Mouse (Mus musculus): ENCODE data around the gene Cflar. TPM values are rescaled to one million over a fixed set of nuclear protein-coding genes. Genes with fewer than 3 reads are reported as not detected.

Gene Cflar
- polyA plus RNA-seq, 1 experiment: 72.0 TPM

DNA sequence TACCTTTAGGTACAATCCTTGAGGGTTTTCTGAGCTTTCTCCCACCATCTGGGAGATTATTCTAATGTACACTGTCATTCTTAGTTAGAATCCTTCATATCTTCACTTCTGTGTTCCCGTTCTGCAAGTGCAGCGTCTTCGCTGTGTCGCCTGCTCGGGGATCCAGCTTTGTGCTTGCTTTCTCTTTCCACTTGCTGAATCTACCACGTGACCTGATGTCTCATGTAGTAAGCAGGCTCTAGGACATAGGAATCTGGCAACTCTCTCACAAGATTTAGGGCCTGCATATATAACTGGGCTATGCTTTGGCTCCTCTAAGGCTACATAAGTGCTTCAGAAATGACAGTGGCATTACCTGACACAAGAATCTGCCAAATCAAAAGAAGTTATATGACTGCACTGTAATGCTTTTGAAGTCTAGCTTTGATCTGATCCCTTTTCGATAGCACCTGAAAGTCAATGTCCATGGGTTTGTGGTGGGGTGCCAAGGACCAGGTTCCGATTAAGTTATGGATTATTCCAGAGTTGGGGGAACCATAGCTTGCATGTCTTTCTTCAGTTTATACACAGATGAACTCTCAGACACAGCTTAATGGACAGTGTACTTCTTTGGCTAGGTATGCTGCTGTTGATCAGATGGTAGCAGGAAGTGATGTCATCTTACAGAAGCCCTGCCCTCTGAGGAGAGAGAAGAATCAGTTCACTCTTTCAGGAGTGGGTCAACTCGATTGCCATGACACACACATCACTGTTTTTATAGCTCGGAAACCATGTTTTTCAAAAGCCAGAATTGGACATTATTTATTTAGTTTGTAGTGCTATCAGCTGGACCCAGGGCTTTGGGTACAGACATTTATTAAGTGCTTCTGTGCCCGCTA, 23.0 kb downstream of the Cflar start:
- Histone ChIP-seq H3K27ac (ENCODE audit: control insufficient read depth, insufficient read depth, low read depth, low read length, poor library complexity) (no peak overlapping the region), H3K4me3 (replicated peaks; ENCODE audit: control insufficient read depth, low read depth, low read length) (no peak overlapping the region), H3K4me1 (ENCODE audit: control insufficient read depth, insufficient read depth, low read length) (no peaks in the 10 kb centered on the region; the same call in 1 of the 2 replicates)
- 86% methylated on average over 11 of the region's 11 CpGs for WGBS
- TF ChIP-seq CTCF (IDR thresholded peaks at IDR 0.05; ENCODE audit: control insufficient read depth, insufficient read depth, low read length) (no peak), POLR2A (IDR thresholded peaks at IDR 0.05; ENCODE audit: borderline replicate concordance, control insufficient read depth, low read depth, low read length) (no peak)

DNA sequence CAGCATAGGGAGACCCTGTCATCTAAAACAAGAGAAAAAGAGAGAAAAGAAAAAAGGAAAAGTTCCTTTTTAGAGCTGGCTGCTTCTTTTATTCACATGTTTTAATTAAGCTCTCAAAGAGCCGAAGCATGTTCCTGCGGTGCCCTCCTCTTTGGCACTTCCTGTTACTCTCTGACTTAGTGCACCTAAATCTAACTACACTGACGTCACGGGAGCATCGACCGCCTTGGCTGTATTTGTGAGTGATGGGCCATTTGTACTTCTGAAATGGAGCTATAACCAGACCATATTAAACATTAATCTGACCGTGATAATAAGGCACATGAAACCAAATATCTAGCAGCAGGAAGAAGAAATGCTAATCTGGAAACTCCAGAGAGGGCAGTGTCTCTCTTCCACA, 24.7 kb downstream of the Cflar start:
- Histone ChIP-seq H3K4me1 (ENCODE audit: control insufficient read depth, insufficient read depth, low read length) (no peaks in the 10 kb centered on the region), H3K27ac (ENCODE audit: control insufficient read depth, insufficient read depth, low read depth, low read length, poor library complexity) (no peak overlapping the region), H3K4me3 (replicated peaks; ENCODE audit: control insufficient read depth, low read depth, low read length) (no peak overlapping the region)
- WGBS: 76% methylated on average over 7 of the region's 7 CpGs
- no peak for TF ChIP-seq CTCF (IDR thresholded peaks at IDR 0.05; ENCODE audit: control insufficient read depth, insufficient read depth, low read length)
- TF ChIP-seq POLR2A (IDR thresholded peaks at IDR 0.05; ENCODE audit: borderline replicate concordance, control insufficient read depth, low read depth, low read length): no peak

DNA sequence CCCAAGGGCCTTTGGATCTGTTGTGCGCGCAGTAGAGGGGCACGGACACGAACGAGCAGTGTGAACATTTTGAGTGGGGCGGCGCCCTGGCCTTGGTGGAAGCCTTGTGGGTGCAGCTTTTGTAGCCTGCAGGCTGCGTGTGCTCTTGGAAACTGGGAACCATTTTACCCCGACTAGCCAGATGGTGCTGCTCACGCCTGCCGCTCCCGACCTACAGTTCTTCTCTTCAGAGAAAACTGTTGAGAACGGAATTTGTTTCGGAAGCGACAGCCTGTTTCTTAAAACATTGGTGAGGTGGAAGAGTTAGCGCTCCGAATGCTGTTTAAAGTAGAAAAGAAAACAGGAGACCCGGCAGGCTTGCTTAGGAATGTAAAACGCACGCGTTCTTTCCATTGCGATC, 25.7 kb downstream of the Cflar start:
- Histone ChIP-seq H3K27ac (ENCODE audit: control insufficient read depth, insufficient read depth, low read depth, low read length, poor library complexity) (no peak overlapping the region), H3K4me3 (replicated peaks; ENCODE audit: control insufficient read depth, low read depth, low read length) (no peak overlapping the region), H3K4me1 (ENCODE audit: control insufficient read depth, insufficient read depth, low read length) (no peaks in the 10 kb centered on the region)
- WGBS: 92% methylated on average over 22 of the region's 22 CpGs
- TF ChIP-seq POLR2A (IDR thresholded peaks at IDR 0.05; ENCODE audit: borderline replicate concordance, control insufficient read depth, low read depth, low read length) (no peak), CTCF (IDR thresholded peaks at IDR 0.05; ENCODE audit: control insufficient read depth, insufficient read depth, low read length) (no peak)

DNA sequence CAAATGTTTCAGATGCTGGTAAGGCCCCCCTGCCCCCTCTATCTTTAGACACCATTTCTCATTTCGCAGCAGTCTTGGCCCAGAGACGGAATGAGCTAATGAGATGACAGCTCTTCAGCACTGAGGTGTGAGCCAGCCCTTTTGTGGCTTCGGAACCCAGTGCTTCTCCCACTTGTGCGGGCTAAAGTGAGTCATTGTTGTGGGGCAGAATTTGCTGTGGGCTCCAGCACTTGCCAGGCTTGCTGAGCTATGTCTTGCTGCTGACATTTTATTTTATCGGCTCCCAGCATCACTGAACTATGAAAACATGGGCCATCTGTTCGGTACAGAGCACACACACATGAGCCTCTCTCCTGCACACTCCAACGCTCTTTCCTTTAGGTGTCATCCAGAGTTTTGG, 28.2 kb downstream of the Cflar start:
- no peaks in the 10 kb centered on the region; the same call in 1 of the 2 replicates for H3K4me1 ChIP-seq (ENCODE audit: control insufficient read depth, insufficient read depth, low read length)
- 83% methylated on average over 7 of the region's 7 CpGs for WGBS
- TF ChIP-seq CTCF (IDR thresholded peaks at IDR 0.05; ENCODE audit: control insufficient read depth, insufficient read depth, low read length) (no peak), POLR2A (IDR thresholded peaks at IDR 0.05; ENCODE audit: borderline replicate concordance, control insufficient read depth, low read depth, low read length) (no peak)
- H3K27ac ChIP-seq (ENCODE audit: control insufficient read depth, insufficient read depth, low read depth, low read length, poor library complexity): no peak overlapping the region
- no peak overlapping the region for H3K4me3 ChIP-seq (replicated peaks; ENCODE audit: control insufficient read depth, low read depth, low read length)

DNA sequence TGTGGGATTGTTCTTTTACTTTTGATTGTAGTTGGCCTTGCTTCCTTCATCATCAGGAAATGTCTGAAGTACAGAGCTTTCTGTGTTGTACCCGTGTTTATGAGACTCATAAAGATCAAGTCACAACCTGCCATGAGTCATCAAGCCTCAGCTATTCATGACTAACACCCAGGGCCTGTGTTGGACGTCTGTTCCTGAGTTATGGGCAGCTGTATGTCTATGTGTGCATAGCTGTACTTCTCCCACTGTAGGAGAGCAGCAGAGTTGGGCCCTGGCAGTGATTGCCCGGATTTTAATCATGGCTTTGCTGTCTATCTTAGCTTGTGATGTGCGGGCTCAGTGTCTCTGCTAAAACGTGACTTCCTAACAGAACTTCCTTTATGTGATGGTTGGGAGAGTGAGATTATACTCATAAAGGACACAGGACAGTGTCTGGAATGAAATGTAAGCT, 31.3 kb downstream of the Cflar start:
- Histone ChIP-seq H3K27ac (ENCODE audit: control insufficient read depth, insufficient read depth, low read depth, low read length, poor library complexity) (peak overlapping the region; percentile 69; the same call in 1 of the 2 replicates), H3K4me1 (ENCODE audit: control insufficient read depth, insufficient read depth, low read length) (no peaks in the 10 kb centered on the region; the same call in 1 of the 2 replicates), H3K4me3 (replicated peaks; ENCODE audit: control insufficient read depth, low read depth, low read length) (no peak overlapping the region)
- whole genome bisulfite sequencing: 25% methylated on average over 5 of the region's 5 CpGs
- TF ChIP-seq CTCF (IDR thresholded peaks at IDR 0.05; ENCODE audit: control insufficient read depth, insufficient read depth, low read length): no peak

- H3K4me3 ChIP-seq (replicated peaks; ENCODE audit: control insufficient read depth, low read depth, low read length): no peak overlapping the region
- peak overlapping the region; percentile 69 for H3K27ac ChIP-seq (ENCODE audit: control insufficient read depth, insufficient read depth, low read depth, low read length, poor library complexity)
- no peaks in the 10 kb centered on the region; the same call in 1 of the 2 replicates for H3K4me1 ChIP-seq (ENCODE audit: control insufficient read depth, insufficient read depth, low read length)
- 17% methylated on average over 6 of the region's 6 CpGs for WGBS
- no peak for TF ChIP-seq POLR2A (IDR thresholded peaks at IDR 0.05; ENCODE audit: borderline replicate concordance, control insufficient read depth, low read depth, low read length)
- no peak for TF ChIP-seq CTCF (IDR thresholded peaks at IDR 0.05; ENCODE audit: control insufficient read depth, insufficient read depth, low read length)
Observed at GRCm38 (mm10) chr1:58743252-58743651, 31.9 kb downstream of the Cflar start.

- 91% methylated on average over 7 of the region's 7 CpGs for WGBS
- Histone ChIP-seq H3K4me1 (ENCODE audit: control insufficient read depth, insufficient read depth, low read length) (no peaks in the 10 kb centered on the region; the same call in 1 of the 2 replicates), H3K4me3 (replicated peaks; ENCODE audit: control insufficient read depth, low read depth, low read length) (no peak overlapping the region), H3K27ac (ENCODE audit: control insufficient read depth, insufficient read depth, low read depth, low read length, poor library complexity) (no peak overlapping the region)
- TF ChIP-seq CTCF (IDR thresholded peaks at IDR 0.05; ENCODE audit: control insufficient read depth, insufficient read depth, low read length): no peak
- no peak for TF ChIP-seq POLR2A (IDR thresholded peaks at IDR 0.05; ENCODE audit: borderline replicate concordance, control insufficient read depth, low read depth, low read length)
Observed at GRCm38 (mm10) chr1:58744645-58745044, 33.3 kb downstream of the Cflar start.

DNA sequence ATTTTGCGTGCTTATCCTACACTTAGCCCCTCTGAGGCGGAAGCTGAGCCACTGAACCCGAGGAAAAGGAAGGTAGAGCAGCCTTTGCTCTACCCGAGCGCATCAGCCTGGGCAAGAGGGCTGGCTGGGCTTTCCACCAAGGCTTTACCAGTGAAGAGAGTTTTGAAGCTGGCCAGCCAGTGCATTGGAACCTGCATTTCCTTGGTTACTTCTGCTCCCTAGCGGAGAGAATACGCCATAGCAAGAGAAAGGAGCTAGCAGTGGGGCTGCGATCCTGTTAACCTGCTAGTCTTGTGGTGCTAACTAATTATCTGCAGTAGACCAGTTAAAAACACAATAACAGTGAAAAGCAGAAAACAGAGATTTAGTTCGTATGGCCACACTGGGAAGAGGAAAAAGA, 35.6 kb downstream of the Cflar start:
- 86% methylated on average over 9 of the region's 9 CpGs for WGBS
- no peaks in the 10 kb centered on the region; the same call in 1 of the 2 replicates for H3K4me1 ChIP-seq (ENCODE audit: control insufficient read depth, insufficient read depth, low read length)
- no peak overlapping the region for H3K4me3 ChIP-seq (replicated peaks; ENCODE audit: control insufficient read depth, low read depth, low read length)
- no peak overlapping the region for H3K27ac ChIP-seq (ENCODE audit: control insufficient read depth, insufficient read depth, low read depth, low read length, poor library complexity)
- TF ChIP-seq POLR2A (IDR thresholded peaks at IDR 0.05; ENCODE audit: borderline replicate concordance, control insufficient read depth, low read depth, low read length): no peak
- TF ChIP-seq CTCF (IDR thresholded peaks at IDR 0.05; ENCODE audit: control insufficient read depth, insufficient read depth, low read length): no peak

Measured in bone marrow, adult 2 months (tissue).